Mouse (Mus musculus) mouse embryonic stem cell (cell line): Measurements from ENCODE around the gene Cela3a.

ENCODE experiments used
- in situ Hi-C, 2 experiments: fragments of 300-500 bp; cut with MboI; formaldehyde crosslinking; loops; 1 replicate in 1 of 2; 3 replicates in 1 of 2; pipeline ENCODE4 v1.14.3; 2019 to 2020; ENCODE audit warnings: low sequenced_read_pairs in 2 of 2, low pct_unique_long_range_greater_than_20kb in 1 of 2, mixed read lengths in 1 of 2; ENCODE audit not compliant: unreplicated experiment in 1 of 2

The Cela3a gene

DNA sequence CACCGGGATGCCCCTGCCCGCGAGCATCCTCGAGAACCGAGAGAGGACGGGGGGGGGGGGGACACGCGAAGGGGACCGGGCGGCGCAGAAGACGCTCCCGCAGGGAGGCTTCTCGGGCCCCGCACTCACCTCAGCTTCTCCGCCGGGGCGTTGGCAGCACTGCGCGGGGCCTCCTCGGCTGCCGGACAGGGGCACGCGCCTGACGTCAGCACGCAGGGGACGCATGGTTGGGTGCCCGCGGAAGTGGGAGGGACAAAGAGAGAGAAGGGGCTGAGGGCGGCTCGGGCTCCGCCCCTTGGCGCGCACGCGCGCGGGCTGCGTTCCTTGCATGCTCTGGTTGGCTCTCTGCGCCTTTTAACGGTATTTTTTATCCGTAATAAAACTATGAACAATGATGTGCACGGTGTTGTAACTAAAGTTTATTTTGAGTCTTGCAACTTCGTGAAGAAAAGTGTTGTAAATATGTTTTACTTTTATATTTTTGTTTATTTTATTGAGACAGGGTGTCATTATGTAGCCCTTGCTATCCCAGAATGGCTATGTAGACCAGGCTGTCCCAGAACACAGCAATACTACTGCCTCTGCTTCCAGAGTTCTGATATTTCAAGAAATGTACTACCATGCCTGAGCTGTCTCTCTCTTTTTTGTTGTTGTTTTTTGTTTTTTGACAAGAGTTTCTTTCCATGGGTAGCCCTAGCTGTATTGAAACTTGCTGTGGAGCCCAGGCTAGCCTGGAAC is 51.9 kb downstream of the Cela3a start, which contains the start of gene Cdc42:
Cdc42 (minus strand) TSS at position 204 of the 738 bp plus-strand sequence.
- in situ Hi-C loops: no loop called here

DNA sequence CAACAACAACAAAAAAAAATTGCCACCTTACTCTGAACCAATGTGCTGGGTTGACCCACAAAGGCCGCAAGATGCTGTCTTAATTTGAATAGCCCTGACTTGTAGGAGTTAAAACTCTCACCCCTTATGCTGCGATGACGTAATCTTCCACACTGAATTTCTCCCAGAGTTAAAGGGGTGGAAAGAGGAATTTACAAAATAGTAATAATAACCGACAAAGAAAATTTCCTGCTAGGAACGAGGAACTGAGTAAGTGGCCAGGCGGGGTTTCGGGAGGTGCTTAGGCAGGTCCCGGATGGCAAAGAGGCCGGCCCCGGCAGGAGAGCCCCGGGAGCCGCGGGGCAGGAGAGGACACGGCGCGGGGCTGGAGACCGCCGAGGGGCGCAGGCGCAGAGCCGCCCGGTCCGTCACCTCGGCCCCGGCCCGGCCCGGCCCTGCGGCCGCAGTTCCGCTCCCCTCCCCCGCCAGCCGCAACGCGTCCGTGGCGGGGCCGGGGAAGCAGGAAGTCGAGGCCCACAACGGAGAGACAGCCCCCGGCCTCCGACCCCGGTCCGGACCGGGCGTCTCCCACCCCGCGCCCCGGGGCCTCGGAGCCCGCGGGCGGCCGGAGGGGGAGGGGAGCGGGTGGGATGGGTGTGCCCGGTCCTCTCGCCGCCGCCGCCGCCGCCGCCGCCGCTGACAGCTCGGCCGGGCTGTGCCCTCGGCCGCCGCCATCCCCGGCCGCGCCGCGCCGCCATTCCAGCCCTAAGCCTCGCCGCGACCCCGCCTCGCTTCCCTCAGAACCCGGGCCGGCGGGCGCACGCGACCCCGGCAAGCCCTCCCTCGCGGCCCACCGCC is 52.7 kb downstream of the Cela3a start:
- in situ Hi-C loops: no loop called here
